Mouse (Mus musculus): ENCODE measurements around the gene Wdr86.
"Not testable (repeated sequence)": the region's sequence is repeated elsewhere in the genome, so short reads cannot be mapped to it uniquely, and the experiment has no call there.

The Wdr86 gene

GRCm38 (mm10) chr5:24730488-24730871, at the start of gene Wdr86:
TSS of gene Wdr86 (minus strand) at chr5:24730727.
- peak; percentile 73 for DNase-seq (ENCODE audit: low spot score)

- DNase-seq (ENCODE audit: low spot score) = peak; percentile 77
Measured at GRCm38 (mm10) chr5:24779881-24780512, 49.5 kb upstream of the Wdr86 start.

- no peak for DNase-seq (ENCODE audit: low spot score)
Measured at GRCm38 (mm10) chr5:24779321-24779720, 48.8 kb upstream of the Wdr86 start.

GRCm38 (mm10) chr5:24778843-24779140, 48.3 kb upstream of the Wdr86 start:
- DNase-seq (ENCODE audit: low spot score) = no peak

- peak; percentile 28 for DNase-seq (ENCODE audit: low spot score)
Measured at GRCm38 (mm10) chr5:24778082-24778842, 47.7 kb upstream of the Wdr86 start.

- DNase-seq (ENCODE audit: low spot score) = no peak
Measured at GRCm38 (mm10) chr5:24776681-24777080, 46.2 kb upstream of the Wdr86 start.

- DNase-seq (ENCODE audit: low spot score) = not testable (repeated sequence)
Measured at GRCm38 (mm10) chr5:24774549-24774948, 44.0 kb upstream of the Wdr86 start.

- no peak for DNase-seq (ENCODE audit: low spot score)
Measured at GRCm38 (mm10) chr5:24757816-24758215, 27.3 kb upstream of the Wdr86 start, which contains the start of gene Crygn. TSS of gene Crygn (minus strand) at chr5:24758008.

- DNase-seq (ENCODE audit: low spot score) = no peak
Measured at GRCm38 (mm10) chr5:24756931-24757330, 26.4 kb upstream of the Wdr86 start.

- DNase-seq (ENCODE audit: low spot score) = peak; percentile 72
Measured at GRCm38 (mm10) chr5:24752175-24752498, 21.6 kb upstream of the Wdr86 start.

GRCm38 (mm10) chr5:24751305-24752174, 21.0 kb upstream of the Wdr86 start:
- DNase-seq (ENCODE audit: low spot score) = peak; percentile 77

GRCm38 (mm10) chr5:24750321-24751304, 20.1 kb upstream of the Wdr86 start:
- peak; percentile 92 for DNase-seq (ENCODE audit: low spot score)

- DNase-seq (ENCODE audit: low spot score) = no peak
Measured at GRCm38 (mm10) chr5:24749731-24750130, 19.2 kb upstream of the Wdr86 start.

GRCm38 (mm10) chr5:24747533-24747932, 17.0 kb upstream of the Wdr86 start:
- DNase-seq (ENCODE audit: low spot score) = no peak

GRCm38 (mm10) chr5:24743956-24744355, 13.4 kb upstream of the Wdr86 start:
- DNase-seq (ENCODE audit: low spot score) = no peak

- no peak for DNase-seq (ENCODE audit: low spot score)
Measured at GRCm38 (mm10) chr5:24741172-24741885, 10.8 kb upstream of the Wdr86 start.

GRCm38 (mm10) chr5:24739141-24739753, 8.7 kb upstream of the Wdr86 start:
- no peak for DNase-seq (ENCODE audit: low spot score)

GRCm38 (mm10) chr5:24738517-24738916, 8.0 kb upstream of the Wdr86 start:
- no peak for DNase-seq (ENCODE audit: low spot score)

GRCm38 (mm10) chr5:24737595-24737994, 7.1 kb upstream of the Wdr86 start:
- DNase-seq (ENCODE audit: low spot score) = no peak

- no peak for DNase-seq (ENCODE audit: low spot score)
Measured at GRCm38 (mm10) chr5:24733771-24734426, 3.4 kb upstream of the Wdr86 start.

Measured in embryo, embryonic 10.5 days (tissue).